Mouse (Mus musculus) MEL (cell line): ENCODE measurements at regions not wholly inside any gene's neighbourhood (a gene's known extent, or its start where the extent isn't known, plus 50 kb on each side); places are given as distances from the start of the nearest gene placed in this dataset.

Experiments
- DNase-seq: peaks from one replicate; pipeline ENCODE4 v3.0.0; 2011; ENCODE audit warnings: low read depth, low spot score
- H3K27ac ChIP-seq: 2 replicates; pipeline ENCODE4 v1.5.1; 2012; ENCODE audit warnings: low read depth, mild to moderate bottlenecking, control low read depth, low read length, moderate library complexity; ENCODE audit not compliant: control insufficient read depth
- H3K27me3 ChIP-seq, 2 experiments: fragments of 150-350 bp in 1 of 2; sonication (generic) in 1 of 2; 2 replicates each; pipeline ENCODE4 v1.6.1; 2012; ENCODE audit warnings: low read length in 2 of 2, mild to moderate bottlenecking in 2 of 2, improper control_type of control experiment in 1 of 2, moderate library complexity in 1 of 2; ENCODE audit not compliant: insufficient read depth in 2 of 2, control insufficient read depth in 1 of 2
- H3K36me3 ChIP-seq, 2 experiments: 2 replicates each; pipeline ENCODE4 v1.6.1; 2012 to 2014; ENCODE audit warnings: low read length in 2 of 2, improper control_type of control experiment in 1 of 2, inconsistent platforms in 1 of 2, mild to moderate bottlenecking in 1 of 2; ENCODE audit not compliant: insufficient read depth in 2 of 2, control insufficient read depth in 1 of 2
- H3K4me1 ChIP-seq, 2 experiments: fragments of 150-350 bp in 1 of 2; sonication (generic) in 1 of 2; 2 replicates each; pipeline ENCODE4 v1.6.1; 2012; ENCODE audit warnings: low read length in 2 of 2, improper control_type of control experiment in 1 of 2, mild to moderate bottlenecking in 1 of 2; ENCODE audit not compliant: insufficient read depth in 2 of 2, control insufficient read depth in 1 of 2
- H3K4me3 ChIP-seq, 2 experiments: fragments of 150-350 bp in 1 of 2; sonication (generic) in 1 of 2; 2 replicates each; pipeline ENCODE4 v1.5.1; 2012; ENCODE audit warnings: low read depth in 2 of 2, low read length in 2 of 2, mild to moderate bottlenecking in 2 of 2, moderate library complexity in 2 of 2, control low read depth in 1 of 2, improper control_type of control experiment in 1 of 2; ENCODE audit not compliant: control insufficient read depth in 1 of 2, insufficient read depth in 1 of 2
- H3K79me2 ChIP-seq: 2 replicates; pipeline ENCODE4 v1.6.1; 2012; ENCODE audit warnings: mild to moderate bottlenecking, low read length, moderate library complexity; ENCODE audit not compliant: control insufficient read depth, poor library complexity, insufficient read depth
- H3K9ac ChIP-seq: 2 replicates; pipeline ENCODE4 v1.6.1; 2012; ENCODE audit warnings: low read depth, mild to moderate bottlenecking, control low read depth, low read length, moderate library complexity; ENCODE audit not compliant: control insufficient read depth, poor library complexity, severe bottlenecking
- H3K9me3 ChIP-seq: fragments of 150-350 bp; sonication (generic); replicated peaks from 2 replicates; pipeline ENCODE4 v1.6.1; 2012; ENCODE audit warnings: mild to moderate bottlenecking, low read length, improper control_type of control experiment, moderate library complexity; ENCODE audit not compliant: insufficient read depth
- E2F4 ChIP-seq: IDR thresholded peaks from 2 replicates; pipeline ENCODE4 v1.6.1; 2011; ENCODE audit warnings: low read depth, low read length, improper control_type of control experiment, borderline replicate concordance
- EP300 ChIP-seq, 2 experiments: IDR thresholded peaks; 2 replicates each; pipeline ENCODE4 v1.6.1; 2011; ENCODE audit warnings: improper control_type of control experiment in 2 of 2, low read length in 2 of 2, low read depth in 1 of 2, mild to moderate bottlenecking in 1 of 2
- ETS1 ChIP-seq: IDR thresholded peaks from 2 replicates; pipeline ENCODE4 v1.6.1; 2012; ENCODE audit warnings: low read depth, mild to moderate bottlenecking, inconsistent platforms, low read length, improper control_type of control experiment, moderate library complexity
- GATA1 ChIP-seq: IDR thresholded peaks from 2 replicates; pipeline ENCODE4 v1.6.1; 2011; ENCODE audit warnings: low read depth, low read length, improper control_type of control experiment
- JUND ChIP-seq: IDR thresholded peaks from 2 replicates; pipeline ENCODE4 v1.6.1; 2011; ENCODE audit warnings: low read depth, mild to moderate bottlenecking, improper control_type of control experiment, low read length
- KAT2A ChIP-seq: conservative IDR thresholded peaks from 2 replicates; pipeline ENCODE4 v1.6.1; 2012; ENCODE audit warnings: low read depth, low read length, improper control_type of control experiment, inconsistent platforms
- MAX ChIP-seq: IDR thresholded peaks from 2 replicates; pipeline ENCODE4 v1.6.1; 2011; ENCODE audit warnings: low read length, improper control_type of control experiment
- MAZ ChIP-seq: IDR thresholded peaks from 2 replicates; pipeline ENCODE4 v1.6.1; 2012; ENCODE audit warnings: low read depth, mild to moderate bottlenecking, inconsistent platforms, low read length, improper control_type of control experiment
- MYC ChIP-seq: IDR thresholded peaks from 2 replicates; pipeline ENCODE4 v1.6.1; 2011; ENCODE audit warnings: low read depth, mild to moderate bottlenecking, low read length, improper control_type of control experiment, moderate library complexity
- NRF1 ChIP-seq: IDR thresholded peaks from 2 replicates; pipeline ENCODE4 v1.6.1; 2014; ENCODE audit warnings: low read depth, mild to moderate bottlenecking, inconsistent platforms, low read length, improper control_type of control experiment, moderate library complexity; ENCODE audit not compliant: poor library complexity, insufficient read depth, severe bottlenecking
- SIN3A ChIP-seq: IDR thresholded peaks from 2 replicates; pipeline ENCODE4 v1.6.1; 2012; ENCODE audit warnings: low read length, improper control_type of control experiment, inconsistent platforms
- SMC3 ChIP-seq: IDR thresholded peaks from 2 replicates; pipeline ENCODE4 v1.6.1; 2011; ENCODE audit warnings: low read depth, low read length, improper control_type of control experiment
- TAL1 ChIP-seq: IDR thresholded peaks from 2 replicates; pipeline ENCODE4 v1.6.1; 2012; ENCODE audit warnings: mild to moderate bottlenecking, inconsistent platforms, low read length, moderate library complexity, mixed read lengths
- ZC3H11A ChIP-seq: IDR thresholded peaks from 2 replicates; pipeline ENCODE4 v1.6.1; 2012; ENCODE audit warnings: low read depth, mild to moderate bottlenecking, inconsistent platforms, low read length, improper control_type of control experiment
- ZKSCAN1 ChIP-seq: IDR thresholded peaks from 2 replicates; pipeline ENCODE4 v1.6.1; 2012; ENCODE audit warnings: low read depth, mild to moderate bottlenecking, inconsistent platforms, low read length, improper control_type of control experiment, moderate library complexity
- ZNF384 ChIP-seq: IDR thresholded peaks from 2 replicates; pipeline ENCODE4 v1.6.1; 2012; ENCODE audit warnings: low read depth, mild to moderate bottlenecking, inconsistent platforms, low read length, improper control_type of control experiment

DNA sequence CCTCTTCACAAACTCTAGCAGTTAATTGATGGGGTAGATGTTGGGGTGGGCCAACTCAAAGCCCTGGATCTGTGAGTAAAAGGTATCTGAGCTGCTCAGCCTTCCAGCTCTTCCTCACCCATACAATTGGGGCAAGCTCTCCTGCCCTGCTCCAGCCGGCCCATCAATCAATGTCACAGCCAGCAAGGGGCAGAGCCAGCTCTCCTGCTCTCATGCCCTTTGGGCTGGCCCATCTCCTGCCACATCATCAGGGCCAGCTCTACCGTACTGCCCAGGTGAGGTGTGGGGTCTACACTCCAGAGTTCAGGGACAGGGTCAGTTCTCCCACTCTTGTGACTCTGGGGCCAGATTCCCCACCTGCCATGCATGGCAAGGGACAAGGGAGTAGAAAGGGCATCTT, 107.3 kb upstream of the 4930583I09Rik start:
- Histone ChIP-seq H3K27me3 (peaks cover 0 to 2% of the 10 kb centered on the region in 2 experiments; a peak in 1 of 4 replicates), H3K79me2 (no peaks in the 10 kb centered on the region), H3K27ac (no peak overlapping the region), H3K4me3 (no peak overlapping the region), H3K9me3 (no peaks in the 10 kb centered on the region), H3K36me3 (no peaks in the 10 kb centered on the region), H3K4me1 (no peaks in the 10 kb centered on the region), H3K9ac (no peak overlapping the region)
- DNase-seq, result no peak
- no peak for TF ChIP-seq MAX

GRCm38 (mm10) chr17:64941555-64941954, 105.7 kb upstream of the 4930583I09Rik start:
- Histone ChIP-seq H3K4me1 (no peaks in the 10 kb centered on the region), H3K27ac (no peak overlapping the region), H3K9me3 (no peaks in the 10 kb centered on the region), H3K79me2 (no peaks in the 10 kb centered on the region), H3K9ac (no peak overlapping the region), H3K27me3 (no peaks in the 10 kb centered on the region; a peak in 1 of 4 replicates), H3K36me3 (no peaks in the 10 kb centered on the region), H3K4me3 (no peak overlapping the region)
- no peak for DNase-seq
- TF ChIP-seq TAL1 (no peak), MAX (no peak), SIN3A (no peak), MYC (no peak), JUND (no peak), ETS1 (no peak), NRF1 (no peak), ZNF384 (no peak), ZKSCAN1 (no peak)

GRCm38 (mm10) chr17:64935683-64936082, 99.8 kb upstream of the 4930583I09Rik start:
- Histone ChIP-seq H3K27me3 (no peaks in the 10 kb centered on the region; a peak in 1 of 4 replicates), H3K9me3 (no peaks in the 10 kb centered on the region), H3K4me1 (no peaks in the 10 kb centered on the region; a peak in 1 of 4 replicates), H3K79me2 (no peaks in the 10 kb centered on the region), H3K4me3 (no peak overlapping the region), H3K27ac (no peak overlapping the region), H3K9ac (no peak overlapping the region), H3K36me3 (no peaks in the 10 kb centered on the region; a peak in 1 of 4 replicates)
- no peak for DNase-seq
- TF ChIP-seq ZKSCAN1 (no peak), EP300 (IDR thresholded peaks at IDR 0.05; ENCODE audit: low read depth in 1 of 2, low read length in 2 of 2) (no peak), E2F4 (no peak), MYC (no peak), GATA1 (no peak), KAT2A (no peak), ZC3H11A (no peak), JUND (no peak), SMC3 (no peak), MAZ (no peak)
